Mouse (Mus musculus) intestine, embryonic 14.5 days (tissue): ENCODE data around the gene Nt5c3b. TPM values are rescaled to one million over a fixed set of nuclear protein-coding genes. Genes with fewer than 3 reads are reported as not detected.
A peak's percentile ranks its signal among the peaks of the same experiment; 100 is the strongest.

Experiments used
- ATAC-seq: fragments of 200-750 bp; cut with Nextera tagmentation; replicated peaks from 2 replicates; pipeline ENCODE4 v1.8.0; 2017; ENCODE audit warnings: low read depth, moderate number of reproducible peaks, moderate TSS enrichment, moderate library complexity; ENCODE audit not compliant: low FRiP score, low TSS enrichment
- DNase-seq: peaks from one replicate; pipeline ENCODE4 v3.0.0-alpha.2; 2018; ENCODE audit warnings: low spot score
- H3K27ac ChIP-seq: fragments of 300-500 bp; sonication (generic); 2 replicates; pipeline ENCODE4 v1.5.1; 2014; ENCODE audit warnings: low read depth, mild to moderate bottlenecking, control low read depth
- H3K27me3 ChIP-seq: fragments of 300-500 bp; sonication (generic); replicated peaks from 2 replicates; pipeline ENCODE4 v1.6.1; 2014; ENCODE audit warnings: low read length, control low read depth; ENCODE audit not compliant: control insufficient read depth, insufficient read depth
- H3K36me3 ChIP-seq: fragments of 300-500 bp; sonication (generic); 2 replicates; pipeline ENCODE4 v1.6.1; 2014; ENCODE audit warnings: low read length, control low read depth; ENCODE audit not compliant: control insufficient read depth, insufficient read depth
- H3K4me1 ChIP-seq: fragments of 300-500 bp; sonication (generic); replicated peaks from 2 replicates; pipeline ENCODE4 v1.6.1; 2014; ENCODE audit warnings: low read length, control low read depth, mixed read lengths; ENCODE audit not compliant: control insufficient read depth, insufficient read depth
- H3K4me2 ChIP-seq: fragments of 300-500 bp; sonication (generic); 2 replicates; pipeline ENCODE4 v1.6.1; 2014; ENCODE audit warnings: low read length
- H3K4me3 ChIP-seq: fragments of 300-500 bp; sonication (generic); 2 replicates; pipeline ENCODE4 v1.5.1; 2014; ENCODE audit warnings: low read depth, low read length, control low read depth, mixed read lengths
- H3K9ac ChIP-seq: fragments of 300-500 bp; sonication (generic); 2 replicates; pipeline ENCODE4 v1.6.1; 2014; ENCODE audit warnings: mild to moderate bottlenecking, low read length
- H3K9me3 ChIP-seq: fragments of 300-500 bp; sonication (generic); 2 replicates; pipeline ENCODE4 v1.6.1; 2016; ENCODE audit warnings: low read length, control low read depth; ENCODE audit not compliant: control insufficient read depth
- WGBS: fragments of 180-500 bp; shearing (Covaris S2); extraction: QIAGEN DNeasy Blood & Tissue Kit; methylation state at CpG from one replicate; pipeline ENCODE4 v1.1.7; 2014; 5-methylcytosine and 5-hydroxymethylcytosine counted together
- polyA plus RNA-seq: library from polyadenylated mRNA; unstranded; fragments of >200 nt; fragmentation: Nextera tagmentation; extraction: Ambion mirVana; gene quantifications from 2 replicates; pipeline ENCODE4 v1.2.1, GENCODE M21; 2014

Nt5c3b gene
- 117 and 126 TPM in 2 replicates for polyA plus RNA-seq

GRCm38 (mm10) chr11:100441797-100442196 lies at the start of gene Nt5c3b, which contains the start of gene Klhl10:
Gene Nt5c3b, minus strand, starts transcription at chr11:100441808.
Gene Klhl10, plus strand, starts transcription at chr11:100441917.
- ATAC-seq (no peak), DNase-seq (no peak)
- H3K9ac ChIP-seq, result peak within 1 kb of the TSS; percentile 90
- WGBS, result 85% methylated on average over 7 of the region's 8 CpGs
- H3K27ac ChIP-seq, result peak within 1 kb of the TSS; percentile 67; the same call in 1 of the 2 replicates
- no peaks in the 10 kb centered on the region for H3K27me3 ChIP-seq
- H3K9me3 ChIP-seq, result no peaks in the 10 kb centered on the region
- H3K4me3 ChIP-seq, result peak within 1 kb of the TSS; percentile 92
- peaks cover 6% of the 10 kb centered on the region; the same call in 1 of the 2 replicates for H3K4me1 ChIP-seq
- peaks cover 21% of the 10 kb centered on the region; the same call in 1 of the 2 replicates for H3K36me3 ChIP-seq
- peak within 1 kb of the TSS; percentile 70 for H3K4me2 ChIP-seq

GRCm38 (mm10) chr11:100490951-100491350 lies 49.3 kb upstream of the Nt5c3b start:
- Histone ChIP-seq H3K4me2 (no peak overlapping the region), H3K27me3 (no peaks in the 10 kb centered on the region), H3K9ac (no peak overlapping the region), H3K4me3 (no peak overlapping the region), H3K27ac (no peak overlapping the region), H3K36me3 (peaks cover 94% of the 10 kb centered on the region), H3K4me1 (no peaks in the 10 kb centered on the region), H3K9me3 (no peaks in the 10 kb centered on the region)
- DNase-seq, result no peak
- WGBS, result 91% methylated on average over 6 of the region's 6 CpGs
- ATAC-seq, result no peak

- H3K4me1 ChIP-seq, result no peaks in the 10 kb centered on the region
- no peak for DNase-seq
- H3K4me2 ChIP-seq, result no peak overlapping the region
- ATAC-seq, result no peak
- H3K36me3 ChIP-seq, result peaks cover 98% of the 10 kb centered on the region
- H3K4me3 ChIP-seq, result no peak overlapping the region
- no peaks in the 10 kb centered on the region for H3K27me3 ChIP-seq
- H3K27ac ChIP-seq, result no peak overlapping the region
- WGBS, result 85% methylated on average over 8 of the region's 8 CpGs
- H3K9ac ChIP-seq, result no peak overlapping the region
- no peaks in the 10 kb centered on the region for H3K9me3 ChIP-seq
Measured at GRCm38 (mm10) chr11:100485801-100486538, 44.4 kb upstream of the Nt5c3b start.

GRCm38 (mm10) chr11:100484461-100484860 lies 42.9 kb upstream of the Nt5c3b start:
- DNase-seq (no peak), ATAC-seq (no peak)
- Histone ChIP-seq H3K36me3 (peaks cover 98% of the 10 kb centered on the region), H3K9me3 (no peaks in the 10 kb centered on the region), H3K27ac (no peak overlapping the region), H3K4me1 (no peaks in the 10 kb centered on the region), H3K9ac (no peak overlapping the region), H3K27me3 (no peaks in the 10 kb centered on the region), H3K4me2 (no peak overlapping the region), H3K4me3 (no peak overlapping the region)
- WGBS, result 89% methylated on average over 3 of the region's 3 CpGs

GRCm38 (mm10) chr11:100479152-100479551 lies 37.5 kb upstream of the Nt5c3b start:
- Histone ChIP-seq H3K4me3 (no peak overlapping the region), H3K9ac (no peak overlapping the region), H3K4me1 (no peaks in the 10 kb centered on the region), H3K27me3 (no peaks in the 10 kb centered on the region), H3K4me2 (no peak overlapping the region), H3K36me3 (peaks cover 79% of the 10 kb centered on the region), H3K27ac (no peak overlapping the region), H3K9me3 (no peaks in the 10 kb centered on the region)
- DNase-seq (no peak), ATAC-seq (no peak)
- 44% methylated on average over 7 of the region's 7 CpGs for WGBS

GRCm38 (mm10) chr11:100476281-100476680 lies 34.7 kb upstream of the Nt5c3b start:
- Histone ChIP-seq H3K4me2 (no peak overlapping the region), H3K4me1 (peaks cover under 1% of the 10 kb centered on the region; the same call in 1 of the 2 replicates), H3K9me3 (no peaks in the 10 kb centered on the region), H3K4me3 (no peak overlapping the region), H3K9ac (no peak overlapping the region), H3K36me3 (peaks cover 50% of the 10 kb centered on the region), H3K27me3 (no peaks in the 10 kb centered on the region), H3K27ac (no peak overlapping the region)
- WGBS, result 88% methylated on average over 5 of the region's 5 CpGs
- DNase-seq (no peak), ATAC-seq (no peak)

GRCm38 (mm10) chr11:100472935-100473295 lies 31.3 kb upstream of the Nt5c3b start:
- H3K4me2 ChIP-seq, result peak overlapping the region; percentile 18
- DNase-seq (no peak), ATAC-seq (peak; percentile 40; the same call in 1 of the 2 replicates)
- 32% methylated on average over 5 of the region's 5 CpGs for WGBS
- no peak overlapping the region for H3K9ac ChIP-seq
- H3K4me1 ChIP-seq, result peaks cover 11% of the 10 kb centered on the region
- H3K9me3 ChIP-seq, result no peaks in the 10 kb centered on the region
- H3K27me3 ChIP-seq, result no peaks in the 10 kb centered on the region
- peaks cover 17% of the 10 kb centered on the region for H3K36me3 ChIP-seq
- H3K27ac ChIP-seq, result no peak overlapping the region
- H3K4me3 ChIP-seq, result peak overlapping the region; percentile 78

GRCm38 (mm10) chr11:100472197-100472934 lies 30.8 kb upstream of the Nt5c3b start, which contains the start of gene Klhl11:
Gene Klhl11, minus strand, starts transcription at chr11:100472741.
- H3K9ac ChIP-seq, result peak within 1 kb of the TSS; percentile 83
- H3K36me3 ChIP-seq, result peaks cover 12% of the 10 kb centered on the region
- H3K4me2 ChIP-seq, result peak within 1 kb of the TSS; percentile 93
- H3K9me3 ChIP-seq, result no peaks in the 10 kb centered on the region
- H3K27ac ChIP-seq, result peak within 1 kb of the TSS; percentile 44; the same call in 1 of the 2 replicates
- peaks cover 11% of the 10 kb centered on the region for H3K4me1 ChIP-seq
- peak; percentile 92 for DNase-seq
- peak within 1 kb of the TSS; percentile 78 for H3K4me3 ChIP-seq
- no peaks in the 10 kb centered on the region for H3K27me3 ChIP-seq
- WGBS, result under 1% methylated on average over 83 of the region's 83 CpGs
- ATAC-seq, result peak; percentile 89
